Mouse (Mus musculus): ENCODE measurements around the gene Cd248. TPM values are rescaled to one million over a fixed set of nuclear protein-coding genes. Genes with fewer than 3 reads are reported as not detected.

Cd248 gene
- polyA plus RNA-seq, 1 experiment from 2014 or later = 43.1 TPM

DNA sequence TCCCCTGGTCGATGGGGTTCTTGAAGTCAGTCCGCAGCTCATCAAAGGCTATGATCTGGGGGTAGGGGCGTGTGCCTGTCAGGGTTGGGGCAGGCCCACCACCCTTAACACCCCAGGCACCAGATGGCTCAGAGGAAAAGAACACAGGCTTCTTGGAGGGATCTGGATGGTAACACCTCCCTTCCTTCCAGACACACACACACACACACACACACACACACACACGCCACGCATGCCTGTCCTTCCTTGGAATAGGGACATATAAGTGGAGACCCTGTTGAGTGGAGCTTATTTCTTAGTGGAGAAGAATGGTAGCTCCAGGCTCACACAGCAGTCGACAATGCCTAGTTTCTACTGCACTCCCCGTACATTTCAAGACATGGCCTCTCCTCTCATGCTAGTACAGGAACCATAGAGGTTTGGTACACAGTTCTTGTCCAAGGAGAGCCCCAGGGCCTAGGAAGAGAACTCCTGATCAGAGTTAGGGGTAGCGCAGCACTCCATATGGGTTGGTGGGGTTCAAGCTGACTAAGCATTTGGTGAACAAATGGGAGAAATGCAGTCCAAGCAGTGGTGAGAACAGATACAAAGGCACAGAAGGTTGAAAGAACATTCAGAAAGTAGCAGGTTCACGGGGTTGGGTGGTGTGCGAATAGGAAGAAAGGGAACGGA lies 27.0 kb downstream of the Cd248 start:
- no peak for DNase-seq (ENCODE audit: low spot score)
- Histone ChIP-seq H3K9ac (replicated peaks; ENCODE audit: low read length) (no peak overlapping the region), H3K4me3 (ENCODE audit: low read depth, low read length) (peak overlapping the region; percentile 6; the same call in 1 of the 2 replicates), H3K4me1 (ENCODE audit: control insufficient read depth, insufficient read depth, low read length) (peaks cover 13% of the 10 kb centered on the region), H3K9me3 (replicated peaks; ENCODE audit: control insufficient read depth, low read length) (no peaks in the 10 kb centered on the region), H3K4me2 (ENCODE audit: low read depth, low read length) (no peak overlapping the region), H3K27me3 (ENCODE audit: control insufficient read depth, insufficient read depth, low read length) (no peaks in the 10 kb centered on the region; the same call in 1 of the 2 replicates), H3K27ac (replicated peaks; ENCODE audit: low read depth, low read length) (no peak overlapping the region), H3K36me3 (replicated peaks; ENCODE audit: control insufficient read depth, insufficient read depth, low read depth, low read length) (peaks cover under 1% of the 10 kb centered on the region)
- ATAC-seq (replicated peaks; ENCODE audit: insufficient number of reproducible peaks, low FRiP score, low TSS enrichment, low read depth) = no peak; the same call in 1 of the 2 replicates
- 45% methylated on average over 11 of the region's 11 CpGs for WGBS

DNA sequence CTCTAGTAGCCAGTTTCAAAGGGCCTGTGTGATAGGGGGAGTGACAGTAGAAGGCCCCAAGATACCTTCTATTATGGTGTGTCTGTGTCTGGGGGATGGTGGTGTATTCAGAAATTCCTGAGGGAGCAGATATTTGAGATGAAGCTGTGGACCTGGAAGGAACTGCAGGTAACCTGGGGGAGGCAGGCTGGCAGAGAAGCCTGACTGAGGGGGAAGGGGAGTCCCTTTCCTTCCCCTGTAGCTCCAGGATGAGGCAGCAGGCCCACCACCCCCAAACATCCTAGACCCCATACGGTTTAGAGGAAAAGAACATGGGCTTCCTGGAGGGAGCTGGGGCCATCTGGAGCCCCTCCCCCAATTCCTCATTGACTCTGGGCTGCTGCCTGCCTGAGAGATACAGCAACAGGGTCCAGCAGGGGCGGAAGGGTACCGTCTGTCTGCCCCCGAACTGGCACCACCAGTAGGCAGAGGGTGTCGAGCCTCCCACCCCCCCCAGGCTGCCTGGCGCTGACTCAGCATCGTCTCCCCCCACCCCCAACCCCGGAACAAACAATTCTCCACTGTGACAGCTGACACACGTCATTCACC lies 28.1 kb downstream of the Cd248 start:
- DNase-seq (ENCODE audit: low spot score) (no peak), ATAC-seq (replicated peaks; ENCODE audit: insufficient number of reproducible peaks, low FRiP score, low TSS enrichment, low read depth) (no peak)
- Histone ChIP-seq H3K36me3 (replicated peaks; ENCODE audit: control insufficient read depth, insufficient read depth, low read depth, low read length) (peaks cover 5% of the 10 kb centered on the region), H3K27me3 (ENCODE audit: control insufficient read depth, insufficient read depth, low read length) (no peaks in the 10 kb centered on the region; the same call in 1 of the 2 replicates), H3K27ac (replicated peaks; ENCODE audit: low read depth, low read length) (no peak overlapping the region), H3K4me2 (ENCODE audit: low read depth, low read length) (no peak overlapping the region; the same call in 1 of the 2 replicates), H3K4me1 (ENCODE audit: control insufficient read depth, insufficient read depth, low read length) (peaks cover 13% of the 10 kb centered on the region), H3K4me3 (ENCODE audit: low read depth, low read length) (no peak overlapping the region), H3K9me3 (replicated peaks; ENCODE audit: control insufficient read depth, low read length) (no peaks in the 10 kb centered on the region), H3K9ac (replicated peaks; ENCODE audit: low read length) (0 out of 2 replicates have a peak overlapping the region, but pooled peaks have one; percentile 35)
- WGBS = 11% methylated on average over 9 of the region's 9 CpGs

DNA sequence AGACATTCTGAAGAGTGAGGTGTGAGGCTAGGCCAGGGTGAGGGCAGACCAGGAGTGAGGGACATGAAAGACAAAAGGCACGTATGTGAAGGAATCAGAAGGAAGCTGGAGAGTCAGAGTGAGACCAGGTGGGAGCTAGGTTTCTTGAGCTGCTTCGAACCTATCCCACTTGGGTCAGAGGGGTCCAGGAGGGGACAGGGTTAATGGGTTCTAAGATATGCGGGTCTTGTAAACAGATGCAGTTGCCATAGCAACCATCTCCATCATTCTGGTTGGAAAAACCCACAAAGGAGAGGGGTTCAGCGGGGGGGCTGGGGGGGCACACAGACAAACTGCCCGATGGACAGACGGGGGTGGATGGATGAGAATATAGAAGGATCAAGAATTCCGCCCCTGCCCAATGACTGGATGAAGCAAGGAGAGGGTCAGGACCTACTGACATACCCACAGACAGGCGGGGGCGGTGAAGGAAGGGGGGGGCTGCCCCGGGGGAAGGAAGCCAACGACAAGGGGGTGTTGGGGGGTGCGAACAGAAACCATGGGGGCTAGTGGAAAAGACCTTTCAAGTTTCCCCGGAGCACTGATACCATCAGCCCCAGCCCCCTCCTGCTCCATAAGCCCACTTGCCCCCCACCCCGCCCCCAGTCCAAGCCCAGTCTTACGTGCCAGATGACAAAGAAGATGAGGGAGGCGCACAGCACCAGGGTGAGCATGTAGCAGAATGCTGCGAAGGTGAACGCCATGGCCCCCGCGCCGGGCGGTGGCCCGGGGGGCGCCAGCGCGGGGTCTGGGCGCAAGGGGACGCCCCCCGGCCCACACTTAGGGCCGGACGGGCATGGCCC lies 29.9 kb downstream of the Cd248 start:
- Histone ChIP-seq H3K4me2 (ENCODE audit: low read depth, low read length) (peak overlapping the region; percentile 99), H3K9ac (replicated peaks; ENCODE audit: low read length) (peak overlapping the region; percentile 87), H3K9me3 (replicated peaks; ENCODE audit: control insufficient read depth, low read length) (no peaks in the 10 kb centered on the region), H3K27me3 (ENCODE audit: control insufficient read depth, insufficient read depth, low read length) (no peaks in the 10 kb centered on the region; the same call in 1 of the 2 replicates), H3K4me1 (ENCODE audit: control insufficient read depth, insufficient read depth, low read length) (peaks cover 13% of the 10 kb centered on the region), H3K4me3 (ENCODE audit: low read depth, low read length) (peak overlapping the region; percentile 69), H3K36me3 (replicated peaks; ENCODE audit: control insufficient read depth, insufficient read depth, low read depth, low read length) (peaks cover 9% of the 10 kb centered on the region), H3K27ac (replicated peaks; ENCODE audit: low read depth, low read length) (no peak overlapping the region; the same call in 1 of the 2 replicates)
- 0 out of 2 replicates have a peak, but pooled peaks have one; percentile 16 for ATAC-seq (replicated peaks; ENCODE audit: insufficient number of reproducible peaks, low FRiP score, low TSS enrichment, low read depth)
- WGBS = 3% methylated on average over 24 of the region's 31 CpGs
- DNase-seq (ENCODE audit: low spot score) = peak; percentile 56

DNA sequence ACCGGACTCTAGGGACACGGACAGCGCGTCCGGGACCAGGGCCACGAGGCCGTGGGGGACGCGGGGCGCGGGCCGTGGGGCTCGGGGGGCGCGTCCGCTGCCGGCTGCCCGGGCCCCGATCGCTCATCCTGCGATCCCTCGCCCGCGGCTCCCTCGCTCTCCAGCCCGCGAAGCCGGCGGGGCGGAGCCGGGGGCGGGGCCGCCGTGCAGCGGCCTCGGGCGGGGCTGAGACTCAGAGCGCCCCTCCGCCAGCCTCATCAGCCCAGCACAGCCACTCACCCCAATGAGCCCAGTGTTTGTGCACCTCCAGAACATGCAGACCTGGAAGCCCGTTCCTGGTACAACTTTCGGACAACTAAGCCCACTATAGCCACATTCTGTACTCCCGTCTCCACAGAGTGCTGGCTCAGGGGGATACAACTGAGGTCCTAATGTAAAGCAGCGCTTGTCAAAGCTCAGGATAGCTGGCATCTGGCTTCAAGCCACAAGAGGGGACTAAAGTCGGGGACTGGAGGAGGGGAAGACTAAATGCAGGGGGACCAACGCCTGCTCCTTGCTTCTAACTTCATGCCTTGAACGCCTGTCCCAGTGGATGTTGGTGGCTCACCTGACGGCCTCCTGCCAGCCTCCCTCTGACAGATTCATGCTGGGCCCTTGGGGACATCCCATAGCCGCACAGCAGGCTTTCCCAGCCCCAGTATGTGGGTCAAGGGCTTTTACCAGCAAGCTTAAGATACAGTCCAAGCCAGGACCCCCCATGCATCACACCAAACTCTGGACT lies 30.7 kb downstream of the Cd248 start, which contains the start of gene Cnih2:
Cnih2 (minus strand) TSS at position 159 of the 781 bp plus-strand sequence.
- peaks cover 9% of the 10 kb centered on the region for H3K36me3 ChIP-seq (replicated peaks; ENCODE audit: control insufficient read depth, insufficient read depth, low read depth, low read length)
- DNase-seq (ENCODE audit: low spot score) (peak; percentile 88), ATAC-seq (replicated peaks; ENCODE audit: insufficient number of reproducible peaks, low FRiP score, low TSS enrichment, low read depth) (peak; percentile 37; the same call in 1 of the 2 replicates)
- no peaks in the 10 kb centered on the region for H3K27me3 ChIP-seq (ENCODE audit: control insufficient read depth, insufficient read depth, low read length)
- H3K9ac ChIP-seq (replicated peaks; ENCODE audit: low read length) = peak within 1 kb of the TSS; percentile 87
- H3K9me3 ChIP-seq (replicated peaks; ENCODE audit: control insufficient read depth, low read length) = no peaks in the 10 kb centered on the region
- 5% methylated on average over 23 of the region's 48 CpGs for WGBS
- H3K4me1 ChIP-seq (ENCODE audit: control insufficient read depth, insufficient read depth, low read length) = peaks cover 13% of the 10 kb centered on the region
- H3K27ac ChIP-seq (replicated peaks; ENCODE audit: low read depth, low read length) = no peak within 1 kb of the TSS; the same call in 1 of the 2 replicates
- H3K4me2 ChIP-seq (ENCODE audit: low read depth, low read length) = peak within 1 kb of the TSS; percentile 99
- peak within 1 kb of the TSS; percentile 69 for H3K4me3 ChIP-seq (ENCODE audit: low read depth, low read length)

DNA sequence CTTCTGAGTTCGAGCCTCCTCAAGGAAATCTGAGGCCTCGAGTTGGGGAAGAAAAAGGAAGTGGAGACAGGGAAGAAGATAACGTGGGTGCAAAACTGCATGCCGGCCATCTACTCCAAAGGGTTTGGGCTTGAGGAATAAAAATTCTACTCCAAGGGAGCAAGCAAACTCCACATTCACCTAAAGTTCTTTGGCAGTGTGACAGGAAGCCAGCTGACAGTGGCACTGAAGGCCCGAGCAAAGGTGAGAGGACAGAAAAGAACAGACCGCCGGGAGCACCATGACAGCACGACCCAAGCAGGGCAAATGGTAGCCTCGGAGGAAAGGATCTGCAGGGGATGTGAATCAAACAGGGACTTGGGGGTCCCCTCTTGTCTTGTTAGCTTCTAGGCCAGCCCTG lies 38.2 kb downstream of the Cd248 start:
- H3K9me3 ChIP-seq (replicated peaks; ENCODE audit: control insufficient read depth, low read length) = no peaks in the 10 kb centered on the region
- 17% methylated on average over 9 of the region's 9 CpGs for WGBS

DNA sequence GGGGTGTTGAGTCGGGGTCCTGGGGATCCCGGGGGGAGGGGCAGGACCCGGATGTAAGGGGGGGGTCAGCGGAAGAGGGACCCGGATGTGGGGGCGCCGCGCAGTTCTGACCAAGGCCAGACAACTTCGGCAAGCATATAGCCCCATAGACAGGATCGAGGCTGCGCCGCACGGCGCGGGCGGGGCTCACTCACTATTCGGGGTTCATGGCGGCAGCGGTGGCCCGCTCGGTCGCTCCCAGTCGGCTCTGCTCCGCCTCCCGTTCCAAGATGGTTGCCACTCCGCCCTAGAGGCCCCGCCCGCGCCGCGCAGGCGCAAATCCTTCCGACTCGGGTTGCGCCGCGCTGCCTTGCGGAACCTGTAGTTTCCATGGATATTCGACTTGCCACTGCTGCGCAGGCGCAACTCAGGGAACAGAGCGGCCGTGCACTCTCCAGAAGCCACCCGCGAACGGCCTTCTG lies 38.9 kb downstream of the Cd248 start, which contains the start of gene Rab1b:
Rab1b (minus strand) TSS at position 342 of the 461 bp plus-strand sequence.
- under 1% methylated on average over 46 of the region's 46 CpGs for WGBS
- H3K4me1 ChIP-seq (ENCODE audit: control insufficient read depth, insufficient read depth, low read length) = peaks cover 6% of the 10 kb centered on the region; the same call in 1 of the 2 replicates
- peak within 1 kb of the TSS; percentile 85 for H3K9ac ChIP-seq (replicated peaks; ENCODE audit: low read length)
- no peaks in the 10 kb centered on the region for H3K27me3 ChIP-seq (ENCODE audit: control insufficient read depth, insufficient read depth, low read length)
- H3K36me3 ChIP-seq (replicated peaks; ENCODE audit: control insufficient read depth, insufficient read depth, low read depth, low read length) = peaks cover 3% of the 10 kb centered on the region
- peak within 1 kb of the TSS; percentile 82 for H3K4me3 ChIP-seq (ENCODE audit: low read depth, low read length)
- peak within 1 kb of the TSS; percentile 88 for H3K4me2 ChIP-seq (ENCODE audit: low read depth, low read length)
- ATAC-seq (replicated peaks; ENCODE audit: insufficient number of reproducible peaks, low FRiP score, low TSS enrichment, low read depth) = peak; percentile 92
- peak; percentile 99 for DNase-seq (ENCODE audit: low spot score)
- H3K27ac ChIP-seq (replicated peaks; ENCODE audit: low read depth, low read length) = peak within 1 kb of the TSS; percentile 82
- H3K9me3 ChIP-seq (replicated peaks; ENCODE audit: control insufficient read depth, low read length) = no peaks in the 10 kb centered on the region

More for the DNA sequence above, 38.2 kb downstream of the Cd248 start:
- peaks cover 5% of the 10 kb centered on the region for H3K36me3 ChIP-seq (replicated peaks; ENCODE audit: control insufficient read depth, insufficient read depth, low read depth, low read length)
- peak overlapping the region; percentile 82; the same call in 1 of the 2 replicates for H3K27ac ChIP-seq (replicated peaks; ENCODE audit: low read depth, low read length)
- peak overlapping the region; percentile 85 for H3K9ac ChIP-seq (replicated peaks; ENCODE audit: low read length)
- H3K4me1 ChIP-seq (ENCODE audit: control insufficient read depth, insufficient read depth, low read length) = peaks cover 6% of the 10 kb centered on the region; the same call in 1 of the 2 replicates
- H3K4me2 ChIP-seq (ENCODE audit: low read depth, low read length) = peak overlapping the region; percentile 88
- ATAC-seq (replicated peaks; ENCODE audit: insufficient number of reproducible peaks, low FRiP score, low TSS enrichment, low read depth) (no peak), DNase-seq (ENCODE audit: low spot score) (no peak)
- peak overlapping the region; percentile 82 for H3K4me3 ChIP-seq (ENCODE audit: low read depth, low read length)
- H3K27me3 ChIP-seq (ENCODE audit: control insufficient read depth, insufficient read depth, low read length) = no peaks in the 10 kb centered on the region

All from embryonic facial prominence, embryonic 11.5 days (tissue).